Mouse (Mus musculus) midbrain, embryonic 16.5 days (tissue): ENCODE results near the gene Foxd2. TPM values are rescaled to one million over a fixed set of nuclear protein-coding genes. Genes with fewer than 3 reads are reported as not detected.

Experiments used
- ATAC-seq: fragments of 200-750 bp; cut with Nextera tagmentation; 2 replicates; pipeline ENCODE4 v1.8.0; 2017; ENCODE audit warnings: moderate TSS enrichment
- H3K27ac ChIP-seq: fragments of 300-500 bp; sonication (generic); 2 replicates; pipeline ENCODE4 v1.5.1; 2014; ENCODE audit warnings: mild to moderate bottlenecking, low read length, mixed read lengths
- H3K27me3 ChIP-seq: fragments of 300-500 bp; sonication (generic); 2 replicates; pipeline ENCODE4 v1.6.1; 2014; ENCODE audit warnings: low read depth, low read length, mixed read lengths; ENCODE audit not compliant: control insufficient read depth, insufficient read depth
- H3K36me3 ChIP-seq: fragments of 300-500 bp; sonication (generic); 2 replicates; pipeline ENCODE4 v1.6.1; 2014; ENCODE audit warnings: mild to moderate bottlenecking, low read length, moderate library complexity, mixed read lengths; ENCODE audit not compliant: control insufficient read depth, insufficient read depth
- H3K4me1 ChIP-seq: fragments of 300-500 bp; sonication (generic); 2 replicates; pipeline ENCODE4 v1.6.1; 2014; ENCODE audit warnings: mild to moderate bottlenecking, low read length, mixed read lengths; ENCODE audit not compliant: control insufficient read depth, insufficient read depth
- H3K4me2 ChIP-seq: fragments of 300-500 bp; sonication (generic); 2 replicates; pipeline ENCODE4 v1.6.1; 2014; ENCODE audit warnings: mild to moderate bottlenecking, low read length, mixed read lengths
- H3K4me3 ChIP-seq: fragments of 300-500 bp; sonication (generic); 2 replicates; pipeline ENCODE4 v1.5.1; 2014; ENCODE audit warnings: low read depth, mild to moderate bottlenecking, low read length, moderate library complexity, mixed read lengths
- H3K9ac ChIP-seq: fragments of 300-500 bp; sonication (generic); 2 replicates; pipeline ENCODE4 v1.6.1; 2014; ENCODE audit warnings: low read depth, low read length, mixed read lengths
- H3K9me3 ChIP-seq: fragments of 300-500 bp; sonication (generic); replicated peaks from 2 replicates; pipeline ENCODE4 v1.6.1; 2014; ENCODE audit warnings: mild to moderate bottlenecking, low read length, mixed read lengths; ENCODE audit not compliant: control insufficient read depth, poor library complexity, severe bottlenecking
- WGBS: fragments of 180-500 bp; shearing (Covaris S2); extraction: QIAGEN DNeasy Blood & Tissue Kit; methylation state at CpG from one replicate; pipeline ENCODE4 v1.1.7; 2014; 5-methylcytosine and 5-hydroxymethylcytosine counted together
- polyA plus RNA-seq: library from polyadenylated mRNA; unstranded; fragments of >200 nt; fragmentation: Nextera tagmentation; extraction: Ambion mirVana; gene quantifications from 2 replicates; pipeline ENCODE4 v1.2.1, GENCODE M21; 2015

The Foxd2 gene
- polyA plus RNA-seq, 1 experiment from 2014 or later = 0.23 TPM

GRCm38 (mm10) chr4:114897853-114898252 lies 10.8 kb downstream of the Foxd2 start:
- Histone ChIP-seq H3K9me3 (no peaks in the 10 kb centered on the region), H3K4me1 (peaks cover 2% of the 10 kb centered on the region; the same call in 1 of the 2 replicates), H3K27ac (no peak overlapping the region), H3K9ac (no peak overlapping the region), H3K4me2 (no peak overlapping the region), H3K4me3 (no peak overlapping the region), H3K36me3 (no peaks in the 10 kb centered on the region), H3K27me3 (peaks cover 46% of the 10 kb centered on the region)
- no peak for ATAC-seq
- 13% methylated on average over 4 of the region's 4 CpGs for WGBS

GRCm38 (mm10) chr4:114882232-114882631 lies 26.4 kb downstream of the Foxd2 start:
- no peak overlapping the region for H3K9ac ChIP-seq
- WGBS = 71% methylated on average over 1 of the region's 1 CpGs
- ATAC-seq = no peak

GRCm38 (mm10) chr4:114876441-114876972 lies 32.2 kb downstream of the Foxd2 start:
- Histone ChIP-seq H3K36me3 (no peaks in the 10 kb centered on the region), H3K4me3 (no peak overlapping the region), H3K4me1 (no peaks in the 10 kb centered on the region), H3K4me2 (no peak overlapping the region), H3K27ac (no peak overlapping the region), H3K27me3 (no peaks in the 10 kb centered on the region; the same call in 1 of the 2 replicates), H3K9me3 (no peaks in the 10 kb centered on the region), H3K9ac (no peak overlapping the region)
- 21% methylated on average over 8 of the region's 8 CpGs for whole genome bisulfite sequencing
- peak; percentile 48 for ATAC-seq

More at GRCm38 (mm10) chr4:114882232-114882631, 26.4 kb downstream of the Foxd2 start:
- Histone ChIP-seq H3K4me3 (no peak overlapping the region), H3K4me1 (no peaks in the 10 kb centered on the region), H3K27ac (no peak overlapping the region), H3K36me3 (no peaks in the 10 kb centered on the region), H3K27me3 (no peaks in the 10 kb centered on the region), H3K4me2 (no peak overlapping the region), H3K9me3 (no peaks in the 10 kb centered on the region)

GRCm38 (mm10) chr4:114869765-114870490 lies 38.7 kb downstream of the Foxd2 start:
- Histone ChIP-seq H3K36me3 (no peaks in the 10 kb centered on the region), H3K4me2 (no peak overlapping the region), H3K9me3 (no peaks in the 10 kb centered on the region), H3K4me3 (no peak overlapping the region), H3K27me3 (no peaks in the 10 kb centered on the region), H3K27ac (no peak overlapping the region), H3K9ac (no peak overlapping the region), H3K4me1 (no peaks in the 10 kb centered on the region)
- ATAC-seq = no peak
- 71% methylated on average over 11 of the region's 11 CpGs for WGBS

- Histone ChIP-seq H3K27me3 (no peaks in the 10 kb centered on the region), H3K9me3 (no peaks in the 10 kb centered on the region), H3K4me1 (no peaks in the 10 kb centered on the region), H3K9ac (no peak overlapping the region), H3K4me2 (no peak overlapping the region), H3K4me3 (no peak overlapping the region), H3K27ac (no peak overlapping the region), H3K36me3 (no peaks in the 10 kb centered on the region)
- 86% methylated on average over 5 of the region's 5 CpGs for WGBS
- ATAC-seq = no peak
These were observed 45.5 kb downstream of the Foxd2 start for GRCm38 (mm10) chr4:114863166-114863565.

- no peaks in the 10 kb centered on the region for H3K4me1 ChIP-seq
- H3K4me2 ChIP-seq = no peak overlapping the region
- no peak overlapping the region for H3K4me3 ChIP-seq
- H3K9ac ChIP-seq = no peak overlapping the region
- WGBS = 20% methylated on average over 5 of the region's 5 CpGs
- H3K36me3 ChIP-seq = no peaks in the 10 kb centered on the region
- no peak for ATAC-seq
- no peak overlapping the region for H3K27ac ChIP-seq
- H3K27me3 ChIP-seq = no peaks in the 10 kb centered on the region
- no peaks in the 10 kb centered on the region for H3K9me3 ChIP-seq
These were observed 50.2 kb downstream of the Foxd2 start for GRCm38 (mm10) chr4:114858426-114858825.

Other genes starting within 250 kb of the Foxd2 start
- not detected in 2 replicates for gene Gm12830, start 87.2 kb downstream of the Foxd2 start, polyA plus RNA-seq
- not detected in 2 replicates for gene Foxe3, start 17.1 kb upstream of the Foxd2 start, polyA plus RNA-seq
- gene Cmpk1, start 78.4 kb upstream of the Foxd2 start, polyA plus RNA-seq = 218 and 229 TPM in 2 replicates
- gene Stil, start 91.3 kb upstream of the Foxd2 start, polyA plus RNA-seq = 2.0 and 2.1 TPM in 2 replicates
- 4.6 and 6.4 TPM in 2 replicates for gene Tal1, start 147.6 kb upstream of the Foxd2 start, polyA plus RNA-seq
- gene Pdzk1ip1, start 179.8 kb upstream of the Foxd2 start, polyA plus RNA-seq = 2.0 and 2.3 TPM in 2 replicates
- gene Cyp4x1, start 225.4 kb upstream of the Foxd2 start, polyA plus RNA-seq = 11.8 and 15.4 TPM in 2 replicates